Mouse (Mus musculus) heart, postnatal 14 days (tissue): ENCODE results near the gene Rnase9. TPM values are rescaled to one million over a fixed set of nuclear protein-coding genes. Genes with fewer than 3 reads are reported as not detected.

Experiments used
- DNase-seq, 2 experiments: peaks; one replicate each; pipeline ENCODE4 v3.0.0; 2021 to 2022
- intact Hi-C: fragments of 180-260 bp; cut with DNase I; formaldehyde crosslinking; loops from one replicate; pipeline ENCODE4 v1.15.1; 2025
- total RNA-seq, 2 experiments: library from RNA; stranded (reverse); gene quantifications; 2 replicates each; pipeline ENCODE4 v1.2.3; 2021

Gene Rnase9
- total RNA-seq, 2 experiments from 2014 or later = not detected

DNA sequence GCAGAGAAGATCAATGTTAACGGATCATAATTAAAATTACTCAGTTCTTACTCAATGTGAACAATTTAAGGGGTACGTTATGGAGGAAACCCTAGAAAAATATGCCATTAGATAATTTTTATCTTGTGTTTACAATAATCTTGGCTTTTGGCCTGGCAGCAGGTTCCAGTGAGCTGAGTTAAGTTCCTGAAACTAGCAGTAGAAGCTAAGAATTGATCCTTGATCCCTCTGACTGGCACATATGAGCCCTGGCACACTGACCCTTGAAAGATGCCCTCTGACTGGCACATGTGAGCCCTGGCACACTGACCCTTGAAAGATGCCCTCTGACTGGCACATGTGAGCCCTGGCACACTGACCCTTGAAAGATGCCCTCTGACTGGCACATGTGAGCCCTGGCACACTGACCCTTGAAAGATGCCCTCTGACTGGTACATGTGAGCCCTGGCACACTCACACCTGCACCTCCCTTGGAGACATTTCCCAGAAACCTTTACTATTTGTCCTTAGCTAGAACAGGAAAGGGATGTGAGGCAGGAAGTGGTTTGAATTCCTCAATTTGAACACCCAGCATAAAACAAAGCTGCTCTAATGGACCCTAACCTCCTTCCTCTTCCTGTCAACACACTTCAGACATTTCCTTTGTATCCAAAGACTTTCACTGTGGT lies 43.5 kb downstream of the Rnase9 start:
- intact Hi-C loops = no loop called here
- no peak for DNase-seq

DNA sequence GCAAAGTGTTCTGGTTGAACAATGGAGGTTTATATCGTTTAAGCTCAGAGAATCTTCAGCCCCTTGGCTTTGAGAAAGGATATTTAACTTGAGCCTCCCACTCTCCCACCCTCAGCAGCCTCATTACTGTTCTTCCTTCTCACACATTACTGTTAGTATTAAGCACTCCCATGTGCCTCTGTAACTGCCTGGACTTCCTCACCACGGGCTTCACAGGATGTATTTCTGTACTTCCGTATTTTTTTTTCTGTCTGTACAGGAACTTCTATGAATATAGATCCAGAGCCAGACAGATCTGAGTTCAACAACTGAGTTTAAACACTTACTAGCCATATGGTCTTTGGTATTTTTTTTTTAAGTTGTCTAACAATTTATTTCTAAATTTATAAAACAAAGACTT lies 44.6 kb downstream of the Rnase9 start:
- DNase-seq = no peak
- intact Hi-C loops = no loop called here

DNA sequence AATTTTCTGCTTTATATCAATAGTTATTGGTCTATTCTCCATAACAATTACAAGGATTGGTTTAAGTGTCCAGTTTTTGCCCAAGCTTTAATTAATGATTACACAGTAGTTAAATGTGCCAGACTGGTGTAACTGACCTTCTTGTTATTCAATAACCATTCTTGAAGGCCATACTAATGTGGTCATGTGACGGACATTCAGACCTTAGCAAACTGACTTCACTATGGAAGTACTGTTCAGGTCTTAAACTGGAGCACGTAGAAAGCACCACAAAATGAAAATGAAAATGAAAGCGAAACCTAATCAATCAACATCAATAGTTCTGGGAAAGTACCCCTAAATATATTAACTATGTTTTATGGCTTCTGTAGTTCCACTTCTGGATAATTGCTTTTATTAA lies 50.6 kb downstream of the Rnase9 start:
- no peak for DNase-seq
- intact Hi-C loops = no loop called here

Other genes with a start within 250 kb of the Rnase9 start
- not detected for gene Ccnb1ip1, start 234.1 kb downstream of the Rnase9 start, total RNA-seq
- 10 to 100 TPM; 13.3 to 14.1 TPM for gene Parp2, start 234.0 kb downstream of the Rnase9 start, total RNA-seq
- 10 to 100 TPM; 10.4 to 15.5 TPM for gene Tep1, start 171.3 kb downstream of the Rnase9 start, total RNA-seq
- gene Klhl33, start 144.4 kb downstream of the Rnase9 start, total RNA-seq = 10 to 100 TPM; 14.5 to 22.5 TPM
- gene Osgep, start 117.0 kb downstream of the Rnase9 start, total RNA-seq = 10 to 100 TPM; 59.4 to 63.9 TPM
- gene Apex1, start 116.9 kb downstream of the Rnase9 start, total RNA-seq = 10 to 100 TPM; 26.3 to 29.4 TPM
- 10 to 100 TPM; 19.2 to 21.8 TPM for gene Pip4p1, start 111.0 kb downstream of the Rnase9 start, total RNA-seq
- gene Pnp, start 110.8 kb downstream of the Rnase9 start, total RNA-seq = 10 to 100 TPM; 15.6 to 17.3 TPM
- gene Gm49342, start 97.4 kb downstream of the Rnase9 start, total RNA-seq = 10 to 100 TPM; 11.1 to 13.0 TPM
- gene Pnp2, start 85.9 kb downstream of the Rnase9 start, total RNA-seq = 1 to 10 TPM in 1 of 2 experiments, under 1 TPM in 1; 0.39 to 1.2 TPM
- gene Rnase10, start 34.1 kb downstream of the Rnase9 start, total RNA-seq = under 1 TPM in 1 of 2 experiments, not detected in 1; 0.22 TPM
- gene Rnase11, start 8.3 kb upstream of the Rnase9 start, total RNA-seq = not detected
- gene Rnase12, start 15.8 kb upstream of the Rnase9 start, total RNA-seq = not detected
- gene Olfr750, start 32.6 kb upstream of the Rnase9 start, total RNA-seq = not detected
- gene Rnase4, start 49.2 kb upstream of the Rnase9 start, total RNA-seq = 10 to 100 TPM; 45.7 to 58.6 TPM
- 1 to 10 TPM; 5.8 to 6.5 TPM for gene Ang, start 49.3 kb upstream of the Rnase9 start, total RNA-seq
- gene Eddm3b, start 72.6 kb upstream of the Rnase9 start, total RNA-seq = not detected
- gene Rnase6, start 82.0 kb upstream of the Rnase9 start, total RNA-seq = 1 to 10 TPM in 1 of 2 experiments, under 1 TPM in 1; 0.43 to 1.1 TPM
- gene Rnase1, start 104.9 kb upstream of the Rnase9 start, total RNA-seq = not detected
- not detected for gene Rnase2b, start 120.4 kb upstream of the Rnase9 start, total RNA-seq
- gene Ang2, start 157.3 kb upstream of the Rnase9 start, total RNA-seq = not detected
- gene Ear14, start 161.5 kb upstream of the Rnase9 start, total RNA-seq = not detected
- gene Rnase2a, start 214.2 kb upstream of the Rnase9 start, total RNA-seq = not detected